Mouse (Mus musculus) retina, postnatal 1 day (tissue): ENCODE measurements around the gene Cenpv.
"Not testable (repeated sequence)": the region's sequence is repeated elsewhere in the genome, so short reads cannot be mapped to it uniquely, and the experiment has no call there.

Experiments used
- DNase-seq: peaks from one replicate; pipeline ENCODE4 v3.0.0-alpha.2; 2012

Cenpv gene

DNA sequence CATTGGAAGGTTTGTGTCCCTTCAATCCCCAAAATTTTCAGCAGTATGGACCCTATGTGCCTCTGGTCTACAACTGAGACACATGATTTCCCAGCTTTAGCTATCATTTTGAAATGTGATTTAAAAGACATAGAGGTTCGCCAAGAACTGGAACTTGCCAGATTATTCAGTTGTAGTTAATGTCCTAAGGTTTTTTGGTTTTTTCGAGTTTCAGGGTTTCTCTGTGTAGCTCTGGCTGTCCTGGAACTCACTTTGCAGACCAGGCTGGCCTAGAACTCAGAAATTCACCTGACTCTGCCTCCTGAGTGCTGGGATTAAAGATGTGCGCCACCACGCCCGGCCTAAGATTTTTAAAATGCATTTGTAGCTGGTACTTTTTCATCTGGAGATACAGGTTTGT, 14.6 kb upstream of the Cenpv start:
- DNase-seq = no peak

- DNase-seq = no peak
These were observed 14.1 kb upstream of the Cenpv start for GRCm38 (mm10) chr11:62553186-62553585.

GRCm38 (mm10) chr11:62551226-62552119, 12.4 kb upstream of the Cenpv start:
- DNase-seq = peak; percentile 97

GRCm38 (mm10) chr11:62550727-62551225, 11.7 kb upstream of the Cenpv start, which contains the start of gene Ubb:
TSS of gene Ubb (plus strand) at chr11:62551171.
- peak; percentile 100 for DNase-seq

DNA sequence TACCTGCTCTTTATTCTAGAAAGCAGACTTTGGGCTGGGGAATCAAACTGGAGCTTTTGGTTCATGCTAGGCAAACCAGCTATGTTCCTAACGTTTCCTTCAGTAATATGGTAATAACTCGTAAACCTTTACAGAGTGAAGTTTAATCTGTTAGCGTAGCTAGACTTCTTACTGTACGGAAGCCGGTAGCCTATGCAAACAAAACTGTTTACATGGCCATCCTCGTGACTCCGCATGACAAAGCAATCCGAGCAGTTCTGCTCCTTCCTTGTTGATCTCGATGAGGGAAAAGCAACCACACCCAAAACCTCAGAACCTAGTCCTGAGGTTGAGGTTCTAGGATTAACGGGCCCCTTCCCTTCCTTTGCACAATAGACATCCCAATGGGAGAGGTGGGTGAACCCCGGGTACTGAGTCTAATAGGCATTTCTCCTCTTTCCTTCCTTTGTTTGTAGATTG, 11.2 kb upstream of the Cenpv start:
- DNase-seq = no peak

DNA sequence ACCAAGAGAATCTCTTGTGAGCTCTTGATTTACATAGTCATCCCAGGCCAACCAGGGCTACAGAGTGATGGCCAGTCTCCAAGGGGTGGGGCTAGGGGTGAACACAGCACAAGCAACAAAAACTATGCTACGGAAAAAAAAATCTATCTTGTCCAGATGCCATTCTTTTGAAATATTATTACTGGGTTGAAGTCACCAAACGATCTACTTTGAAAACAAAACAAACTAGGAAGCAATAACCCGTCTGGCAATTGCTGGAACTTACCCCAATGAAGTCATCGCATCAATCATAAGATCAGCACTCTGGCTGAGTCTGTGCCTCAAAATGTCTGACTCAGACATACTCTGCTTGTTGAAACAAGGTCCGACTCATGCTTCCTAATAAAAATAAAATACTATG, 10.7 kb upstream of the Cenpv start:
- peak; percentile 42 for DNase-seq

DNA sequence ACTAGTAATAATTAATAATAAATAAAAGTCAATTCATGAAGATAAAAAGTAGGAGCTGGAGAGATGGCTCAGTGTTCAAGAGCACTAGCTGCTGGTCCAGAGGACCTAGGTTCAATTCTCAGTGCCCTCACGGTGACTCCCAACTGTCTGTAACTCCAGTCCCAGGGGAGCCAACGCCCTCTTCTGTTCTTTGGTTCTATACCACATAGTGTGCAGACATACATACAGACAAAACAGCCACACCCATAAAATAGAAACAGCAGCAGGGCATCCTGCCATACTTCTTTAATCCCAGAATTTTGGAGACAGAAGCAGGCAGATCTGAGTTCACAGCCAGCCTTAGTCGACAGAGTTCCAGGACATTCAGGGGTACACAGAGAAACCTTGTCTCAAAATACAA, 4.9 kb upstream of the Cenpv start:
- DNase-seq = no peak

DNA sequence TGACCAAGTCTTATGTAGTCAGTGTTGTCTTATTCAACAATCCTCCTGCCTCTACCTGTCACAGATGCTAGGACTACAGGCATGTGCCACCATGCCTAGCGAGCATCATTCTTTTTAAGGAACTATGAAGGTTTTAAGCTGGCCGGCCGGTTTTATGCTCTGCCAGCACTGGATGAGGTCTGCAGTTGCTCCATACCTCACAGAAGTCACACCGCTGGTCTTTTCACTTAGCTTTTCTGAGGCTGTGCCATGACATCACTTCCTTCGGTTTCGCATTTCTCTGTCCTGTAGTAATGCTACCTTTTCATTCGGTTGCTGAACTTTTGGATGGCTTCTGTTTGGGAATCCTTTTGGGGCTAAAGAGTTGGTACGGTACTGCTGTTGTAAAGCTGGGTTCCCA, 2.5 kb upstream of the Cenpv start:
- no peak for DNase-seq

DNA sequence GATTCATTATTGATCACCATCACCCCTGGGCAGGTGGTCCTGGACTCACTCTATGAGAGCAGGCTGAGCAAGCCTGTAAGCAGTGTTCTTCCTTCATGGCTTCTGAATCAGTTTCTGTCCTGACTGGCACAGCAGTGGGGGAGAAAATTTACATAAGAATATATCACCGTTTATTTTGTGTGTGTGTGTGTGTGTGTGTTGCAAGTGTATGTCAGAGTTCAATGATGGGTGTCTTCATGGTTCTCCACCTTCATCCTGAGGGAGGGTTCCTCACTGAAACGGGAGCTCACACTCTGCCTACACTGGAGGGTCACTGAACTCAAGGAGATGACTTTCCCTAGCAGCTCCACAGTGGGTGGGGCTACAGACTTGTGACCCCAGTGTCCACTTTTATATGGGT, 1.9 kb upstream of the Cenpv start:
- no peak for DNase-seq

DNA sequence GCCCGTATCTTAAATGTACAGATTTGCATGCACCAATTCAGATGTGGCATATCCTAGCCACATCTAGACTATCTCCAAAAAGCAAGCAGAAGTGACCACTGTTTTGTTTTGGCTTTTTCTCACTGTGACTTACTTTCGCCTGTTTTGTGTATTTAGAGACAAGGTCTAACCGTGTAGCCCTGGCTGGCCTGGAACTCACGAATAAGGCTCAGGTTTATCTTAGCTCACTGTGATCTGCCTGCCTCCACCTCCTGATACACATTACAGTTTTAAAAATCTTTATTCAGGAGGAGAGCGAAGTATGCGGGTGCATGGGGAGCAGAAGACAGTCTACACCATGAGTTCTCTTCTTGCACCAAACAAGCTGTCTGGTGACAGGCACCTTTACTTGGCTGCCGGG, 1.1 kb upstream of the Cenpv start:
- no peak for DNase-seq

DNA sequence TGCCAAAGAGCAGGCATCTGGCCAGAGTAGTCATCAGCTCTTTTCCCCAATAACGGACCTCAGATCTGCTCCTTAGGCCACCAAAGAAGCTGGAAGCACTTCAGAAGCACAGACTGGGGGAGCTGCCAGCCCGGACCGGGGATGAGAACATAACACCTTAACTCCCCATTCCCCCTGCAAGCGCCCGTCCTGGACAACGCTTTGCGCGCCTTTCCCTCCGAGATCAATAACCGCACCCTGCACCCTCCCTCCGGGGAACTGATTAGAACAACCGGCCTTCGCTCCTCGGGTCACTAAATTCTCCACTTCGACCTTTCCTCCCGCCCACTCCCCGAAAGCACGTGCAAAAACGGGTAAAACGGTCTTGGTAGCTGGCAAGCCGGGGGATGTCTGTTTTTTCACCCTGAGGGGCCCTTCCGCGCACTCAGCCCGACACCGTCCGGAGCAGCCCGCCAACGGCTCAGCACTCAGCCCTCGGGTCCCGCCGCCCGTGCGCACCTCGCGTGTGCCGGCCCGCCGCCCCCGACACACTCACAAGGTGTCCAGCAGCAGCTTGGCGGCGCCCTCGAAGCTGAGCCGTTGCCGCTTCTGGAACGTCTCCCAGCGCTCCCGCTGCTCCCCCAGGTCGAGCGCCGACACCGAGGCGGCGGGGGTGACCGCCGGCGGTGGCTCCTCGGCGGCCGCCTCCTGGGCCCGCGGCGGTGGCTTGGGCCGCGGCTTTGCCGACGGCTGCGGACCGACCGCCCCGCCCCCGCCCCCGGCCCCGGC, 556 bp downstream of the Cenpv start:
- peak; percentile 71 for DNase-seq

GRCm38 (mm10) chr11:62537590-62537989, 1.5 kb downstream of the Cenpv start:
- DNase-seq = no peak

GRCm38 (mm10) chr11:62537089-62537488, 2.0 kb downstream of the Cenpv start:
- no peak for DNase-seq

- DNase-seq = no peak
These were observed 16.8 kb downstream of the Cenpv start for GRCm38 (mm10) chr11:62522283-62522682.

GRCm38 (mm10) chr11:62518991-62519390, 20.1 kb downstream of the Cenpv start:
- DNase-seq = no peak

GRCm38 (mm10) chr11:62513311-62513710, 25.8 kb downstream of the Cenpv start:
- DNase-seq = no peak

GRCm38 (mm10) chr11:62512529-62513080, 26.5 kb downstream of the Cenpv start:
- DNase-seq = no peak

GRCm38 (mm10) chr11:62511444-62512202, 27.4 kb downstream of the Cenpv start:
- no peak for DNase-seq

DNA sequence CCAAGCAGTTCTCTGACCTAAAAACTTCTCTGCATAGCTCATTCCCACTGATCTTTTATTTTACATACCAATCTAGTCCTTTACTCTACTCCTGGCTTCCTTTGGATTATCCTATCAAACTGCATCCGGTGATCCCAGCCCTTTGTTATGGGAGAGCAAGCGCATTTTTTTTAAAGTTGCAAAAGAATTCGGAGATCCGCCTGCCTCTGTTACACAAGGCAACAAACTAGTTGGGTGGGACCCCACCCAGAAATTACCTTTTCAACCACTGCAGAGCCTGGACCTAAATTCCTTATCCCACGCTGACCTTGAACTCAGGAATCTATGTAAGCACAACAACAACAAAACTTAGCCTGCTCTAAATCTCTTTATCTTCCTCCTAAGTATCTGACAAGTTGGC, 28.1 kb downstream of the Cenpv start:
- DNase-seq = no peak

GRCm38 (mm10) chr11:62509571-62509970, 29.5 kb downstream of the Cenpv start:
- no peak for DNase-seq

GRCm38 (mm10) chr11:62508816-62509215, 30.2 kb downstream of the Cenpv start:
- not testable (repeated sequence) for DNase-seq

DNA sequence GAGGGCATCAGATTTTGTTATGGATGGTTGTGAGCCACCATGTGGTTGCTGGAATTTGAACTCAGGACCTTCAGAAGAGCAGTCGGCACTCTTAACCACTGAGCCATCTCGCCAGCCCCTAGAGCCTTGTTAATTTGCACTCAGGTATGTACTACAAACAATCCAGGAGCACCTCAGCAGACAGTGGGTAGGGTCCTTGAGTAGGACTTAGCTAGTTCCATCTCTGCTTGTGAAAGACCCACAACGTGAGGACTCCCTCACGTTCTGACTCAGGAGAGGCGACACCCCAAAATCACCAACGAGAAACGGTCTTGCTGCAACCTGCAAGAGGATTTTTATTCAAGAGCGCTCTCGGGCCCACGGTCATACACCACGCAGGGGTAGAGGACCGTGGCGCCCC, 30.7 kb downstream of the Cenpv start:
- DNase-seq = not testable (repeated sequence)

GRCm38 (mm10) chr11:62507683-62508082, 31.4 kb downstream of the Cenpv start:
- no peak for DNase-seq
